Mouse (Mus musculus): ENCODE results near the gene Mthfd1.

GRCm38 (mm10) chr12:76216716-76217115 is 38.4 kb upstream of the Mthfd1 start:
- TF ChIP-seq CTCF (IDR thresholded peaks at IDR 0.05; ENCODE audit: control insufficient read depth, insufficient read depth, insufficient read length) (no peak), MYOG (IDR thresholded peaks at IDR 0.05; ENCODE audit: control insufficient read depth, extremely low read depth, insufficient read length) (no peak), MAX (IDR thresholded peaks at IDR 0.05) (no peak)
